Mouse (Mus musculus) adrenal gland, postnatal 4 days (tissue): ENCODE data around the gene Srarp. TPM values are rescaled to one million over a fixed set of nuclear protein-coding genes. Genes with fewer than 3 reads are reported as not detected.

ENCODE experiments used
- DNase-seq, 2 experiments: peaks; one replicate each; pipeline ENCODE4 v3.0.0; 2021 to 2022; ENCODE audit warnings: low spot score in 2 of 2, mixed read lengths in 2 of 2
- total RNA-seq, 2 experiments: library from RNA; stranded (reverse); gene quantifications; 2 replicates each; pipeline ENCODE4 v1.2.3; 2021

Gene Srarp
- total RNA-seq, 2 experiments from 2014 or later = not detected

DNA sequence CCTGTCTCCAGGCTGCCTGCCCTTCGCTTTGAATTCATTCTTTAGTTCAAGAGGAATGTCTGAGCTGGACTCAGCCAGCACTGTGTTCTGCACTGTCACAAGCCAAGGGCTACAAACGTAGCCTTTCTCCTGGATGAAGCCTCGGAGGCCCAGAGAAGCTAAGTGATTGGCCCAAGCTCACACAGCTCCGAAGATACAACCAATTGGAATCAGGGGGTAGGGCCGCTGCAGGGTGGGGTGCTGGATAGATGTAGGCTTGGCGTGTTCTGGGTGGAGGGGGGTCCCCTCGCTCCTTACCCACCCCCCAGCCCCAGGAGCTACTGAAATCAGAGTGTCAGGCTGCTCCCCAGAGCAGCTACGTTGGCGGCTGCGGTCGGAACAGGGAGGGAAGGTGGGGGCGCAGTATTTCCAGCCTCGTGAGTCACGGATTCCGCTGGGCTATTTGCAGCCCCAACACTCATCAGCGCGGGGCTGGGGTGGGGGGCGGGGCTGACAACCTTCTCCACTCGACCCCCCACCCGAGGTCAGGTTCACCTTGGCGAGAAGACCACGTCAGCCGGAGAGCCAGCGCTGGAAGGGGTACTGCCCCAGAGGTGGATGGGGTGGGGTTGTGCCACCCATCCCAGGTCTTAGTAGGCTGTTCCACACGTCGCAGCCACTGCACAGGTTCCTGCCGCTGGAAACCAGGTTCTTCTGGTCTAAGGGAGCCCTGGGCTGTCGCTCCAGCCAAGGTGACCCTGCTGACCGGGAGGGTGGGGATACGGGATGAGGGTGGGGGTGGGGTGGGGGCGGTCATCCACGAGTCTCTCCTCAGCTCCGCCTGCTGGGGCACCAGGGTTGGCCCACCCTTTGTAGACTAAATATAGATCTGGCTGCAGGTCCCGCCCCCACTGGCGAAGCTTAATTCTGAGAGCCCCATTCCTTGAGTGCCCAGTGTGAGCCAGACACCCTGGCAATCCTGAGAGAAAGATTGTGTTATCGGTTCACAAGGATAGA, 10.1 kb downstream of the Srarp start:
- no peak for DNase-seq

DNA sequence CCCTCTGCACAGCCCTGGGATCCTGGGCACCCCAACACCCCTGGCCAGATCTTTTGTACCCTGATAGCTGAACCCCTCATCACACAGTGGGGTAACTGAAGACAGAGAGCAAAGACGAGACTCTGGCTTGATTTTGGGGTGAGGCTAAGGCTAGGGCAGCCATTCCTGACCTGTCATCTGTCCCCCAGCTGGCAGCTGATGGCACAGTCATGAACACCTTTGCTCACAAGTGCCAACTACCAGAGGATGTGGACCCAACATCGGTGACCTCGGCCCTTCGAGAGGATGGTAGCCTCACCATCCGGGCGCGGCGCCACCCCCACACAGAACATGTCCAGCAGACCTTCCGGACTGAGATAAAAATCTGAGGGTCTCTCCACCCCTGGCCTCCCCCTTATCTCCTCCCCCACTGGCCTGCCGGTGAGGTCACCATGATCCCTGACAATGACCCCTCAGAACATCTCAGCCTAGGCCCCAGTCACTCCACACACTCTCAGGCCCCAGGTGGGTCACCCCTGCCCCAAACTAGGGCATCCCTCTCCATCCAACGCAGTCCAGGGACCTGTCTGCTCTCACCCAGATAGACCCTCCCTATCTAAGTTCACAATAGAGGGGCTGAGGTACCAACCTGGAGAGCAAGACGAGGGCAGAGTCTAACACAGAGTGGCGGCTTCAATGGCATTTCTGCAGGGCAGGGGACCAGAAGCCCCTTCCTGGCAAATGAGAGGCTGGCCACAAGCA, 12.0 kb downstream of the Srarp start:
- DNase-seq = no peak

DNA sequence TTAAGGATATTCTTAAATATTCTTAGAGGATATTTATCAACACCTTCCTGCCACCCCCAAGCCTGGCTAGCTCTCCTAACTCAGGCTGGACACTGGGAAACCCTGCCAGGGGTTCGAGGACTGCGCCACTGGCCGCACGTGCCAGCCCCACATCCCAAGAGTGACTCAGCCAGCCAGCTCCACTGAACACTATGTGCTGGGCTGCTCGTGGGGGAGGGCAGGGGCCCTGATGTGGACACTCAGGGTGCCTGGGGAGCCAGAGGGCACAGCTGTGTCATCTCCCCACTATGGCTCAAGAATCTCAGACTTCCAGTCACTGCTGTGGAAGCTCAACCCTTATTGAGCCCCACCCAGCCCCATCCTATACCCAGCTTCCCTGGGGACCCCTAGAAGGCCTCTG, 12.6 kb downstream of the Srarp start:
- no peak for DNase-seq

DNA sequence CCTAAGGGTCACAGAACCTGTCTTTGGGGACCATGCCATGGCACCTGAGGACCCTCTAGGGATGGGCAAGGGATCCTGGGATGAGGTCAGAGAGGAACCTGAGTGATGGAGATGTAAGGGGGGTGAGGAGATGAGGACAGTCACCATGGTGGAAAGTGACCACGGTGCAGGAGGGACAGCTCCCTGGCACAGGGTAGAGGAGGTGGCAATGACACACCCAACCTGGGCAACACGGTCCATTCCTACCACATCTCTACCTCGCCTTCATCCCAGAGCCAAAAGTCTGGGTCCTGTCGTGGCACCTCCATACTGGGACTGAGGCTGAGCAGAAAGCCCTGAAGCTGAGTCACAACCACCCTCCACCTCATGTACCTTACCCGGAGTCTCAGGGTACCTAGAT, 13.1 kb downstream of the Srarp start:
- no peak for DNase-seq

DNA sequence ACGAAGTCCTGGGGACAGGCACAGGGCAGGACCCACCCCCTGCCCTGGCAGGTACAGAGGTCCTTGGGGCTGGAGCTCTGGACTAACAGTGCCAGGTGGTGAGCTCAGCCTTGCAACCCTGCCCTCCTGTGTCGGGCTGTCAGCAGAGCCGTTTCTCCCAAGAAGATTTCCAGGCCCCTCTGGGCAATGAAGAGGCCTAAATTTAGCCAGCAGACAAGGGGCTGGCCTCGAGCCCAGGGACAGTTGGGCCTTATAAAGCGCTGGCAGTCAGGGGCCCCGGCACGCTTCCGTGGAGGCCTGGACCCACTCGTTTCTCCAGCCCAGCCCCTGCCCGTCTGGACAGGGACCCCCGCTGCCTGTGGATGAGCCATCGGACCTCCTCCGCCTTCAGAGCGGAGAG, 14.5 kb downstream of the Srarp start:
- DNase-seq = no peak

DNA sequence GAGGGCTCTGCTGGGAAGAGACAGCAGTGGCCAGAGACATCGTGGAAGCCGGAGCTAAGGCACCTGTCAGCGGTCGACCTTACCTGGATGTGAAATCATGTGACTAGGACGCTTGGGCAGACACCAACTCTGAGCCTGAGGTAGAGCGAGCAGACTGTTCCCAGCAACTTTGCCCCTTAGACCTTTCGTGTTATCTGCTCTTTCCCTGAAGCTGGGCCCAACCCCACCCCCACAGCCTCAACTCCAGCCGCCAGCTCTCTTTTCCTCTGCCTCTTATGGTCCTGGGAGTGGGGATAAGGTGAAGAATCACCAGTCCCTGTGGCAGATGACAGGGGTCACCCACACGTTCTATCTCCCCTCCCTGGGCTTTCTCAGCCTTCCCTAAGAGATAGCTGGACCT, 15.0 kb downstream of the Srarp start:
- DNase-seq = no peak

DNA sequence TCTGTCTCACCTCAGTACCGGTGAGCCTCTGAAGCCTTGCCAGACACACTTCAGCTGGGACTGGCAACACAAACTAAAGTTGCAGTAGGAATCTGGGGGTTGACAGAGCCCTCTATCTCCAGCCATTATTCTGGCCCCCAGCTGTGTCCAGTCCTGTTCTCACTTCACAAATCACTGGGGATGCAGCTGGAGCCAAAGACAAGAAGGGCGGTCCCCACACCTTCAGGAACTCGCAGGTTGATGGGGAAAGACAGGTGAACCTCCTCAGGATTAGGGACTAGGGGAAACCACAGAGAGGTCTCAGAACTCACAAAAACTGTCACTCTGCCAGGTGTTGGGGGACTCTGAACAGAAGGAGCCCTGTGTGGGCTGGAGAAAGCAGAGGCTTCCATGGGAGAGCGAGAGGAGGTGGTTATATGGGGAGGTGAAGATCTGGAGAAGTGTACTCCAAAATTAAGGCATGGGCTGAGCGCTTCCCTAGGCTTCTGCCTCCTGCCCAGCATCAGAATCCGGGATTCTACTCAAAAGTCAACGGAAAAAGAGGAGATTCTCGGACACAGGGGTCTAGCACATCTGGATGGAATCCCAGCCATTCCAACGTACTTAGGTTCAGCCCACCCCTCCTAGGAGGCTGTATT, 15.6 kb downstream of the Srarp start, which contains the start of gene Hspb7:
Gene Hspb7, plus strand, starts transcription at position 588 of the 638 bp plus-strand sequence.
- DNase-seq = no peak

DNA sequence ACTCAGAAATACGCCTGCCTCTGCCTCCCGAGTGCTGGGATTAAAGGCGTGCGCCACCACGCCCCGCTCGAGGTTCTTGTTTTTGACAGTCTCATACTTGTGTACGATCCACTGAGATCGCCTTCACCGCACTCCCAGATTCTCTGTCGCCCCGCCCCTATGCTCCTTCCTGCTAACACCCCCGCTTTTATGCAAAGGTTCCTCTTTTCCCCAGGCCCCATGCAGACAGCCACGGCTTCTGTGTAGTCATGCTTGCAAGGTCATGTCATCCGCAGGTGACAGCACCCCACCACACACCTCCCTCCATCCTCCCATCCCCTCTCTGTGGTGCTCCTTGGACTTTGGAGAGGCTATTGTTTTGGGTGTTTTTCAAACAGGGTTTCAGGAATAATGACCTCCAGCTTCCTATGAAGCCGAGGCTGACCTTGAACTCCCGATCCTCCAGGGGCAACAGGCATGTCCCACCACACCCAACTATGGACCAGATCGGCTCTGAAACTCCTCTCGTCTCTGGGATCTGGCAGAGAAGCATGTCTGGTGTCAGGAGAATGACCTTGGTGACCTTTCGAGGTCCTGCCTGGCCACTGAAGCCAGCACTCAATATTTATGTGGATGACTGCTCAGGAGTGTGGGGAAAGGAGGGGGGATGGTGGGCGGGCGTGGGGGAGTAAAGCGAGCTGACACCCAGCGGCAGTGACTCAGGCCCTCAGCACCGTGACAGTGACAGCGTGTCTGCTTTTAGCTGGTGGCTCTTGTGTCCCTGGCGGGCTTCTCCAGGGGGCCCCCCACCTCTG, 16.3 kb downstream of the Srarp start:
- DNase-seq = no peak

DNA sequence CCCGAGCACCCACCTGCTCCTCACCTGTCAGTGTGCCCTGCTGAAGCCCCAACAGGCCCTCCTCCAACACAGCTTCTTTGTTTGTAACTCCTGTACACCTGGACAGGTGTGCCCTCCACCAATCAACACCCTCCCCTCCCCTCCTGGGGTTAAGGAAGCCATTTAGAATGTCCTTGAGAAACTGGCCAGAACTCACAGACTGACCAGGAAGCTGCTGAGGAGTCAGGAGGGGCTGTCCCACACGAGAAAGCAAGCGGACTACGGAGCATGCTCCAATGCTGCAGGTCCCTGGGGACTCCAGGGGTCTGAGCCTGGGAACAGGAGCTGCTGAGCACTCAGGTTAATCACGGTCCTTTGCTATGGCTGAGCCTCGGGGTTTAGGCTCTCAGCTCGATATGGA, 20.0 kb downstream of the Srarp start, which contains the start of gene Clcnkb:
Gene Clcnkb, minus strand, starts transcription at position 91 of the 400 bp plus-strand sequence.
- no peak for DNase-seq

DNA sequence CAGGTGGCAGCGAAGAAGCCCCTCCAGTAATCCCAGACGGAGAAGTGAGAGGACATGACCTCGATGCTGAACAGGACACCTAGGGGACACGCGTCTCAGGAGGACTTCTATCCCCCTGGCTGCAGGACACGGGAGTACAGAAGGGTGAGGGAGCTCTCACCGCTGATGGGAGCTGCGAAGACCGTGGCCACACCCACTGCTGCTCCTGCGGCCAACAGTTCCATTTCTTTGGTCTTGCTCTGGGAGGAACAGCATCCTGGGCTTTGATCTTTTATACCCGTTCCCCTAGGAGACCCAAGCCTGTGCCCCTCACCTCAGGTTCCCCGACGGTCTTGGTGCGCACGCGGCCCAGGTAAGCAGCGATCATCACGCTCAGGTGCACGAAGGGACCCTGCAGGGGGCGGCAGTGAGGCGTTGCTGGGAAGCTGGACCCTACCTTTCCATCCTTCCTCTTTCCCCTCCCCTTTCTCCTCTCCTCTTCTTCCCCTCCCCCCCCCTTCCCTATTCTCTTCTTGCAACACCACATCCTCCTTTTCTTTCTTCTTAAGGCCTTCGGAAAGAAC, 24.4 kb downstream of the Srarp start:
- DNase-seq = no peak

DNA sequence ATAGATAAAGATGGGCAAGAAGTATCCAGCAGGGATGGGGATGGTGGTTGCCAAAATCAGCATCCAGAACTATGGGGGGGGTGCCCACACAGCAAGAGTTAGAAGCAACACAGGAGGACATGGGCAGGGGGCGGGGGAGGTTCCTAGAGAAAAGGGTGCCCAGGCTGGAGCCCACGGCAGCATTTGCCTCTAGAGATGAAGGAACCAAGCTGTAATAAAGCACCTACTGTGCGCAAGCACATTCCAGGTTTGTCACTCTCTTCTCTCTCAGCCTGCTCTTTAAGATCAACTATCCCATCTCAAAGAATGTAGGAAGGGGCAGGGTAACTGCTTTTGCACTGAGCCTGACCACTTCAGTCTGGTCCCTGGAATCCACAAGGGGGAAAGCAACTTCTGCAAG, 27.3 kb downstream of the Srarp start:
- DNase-seq = no peak

DNA sequence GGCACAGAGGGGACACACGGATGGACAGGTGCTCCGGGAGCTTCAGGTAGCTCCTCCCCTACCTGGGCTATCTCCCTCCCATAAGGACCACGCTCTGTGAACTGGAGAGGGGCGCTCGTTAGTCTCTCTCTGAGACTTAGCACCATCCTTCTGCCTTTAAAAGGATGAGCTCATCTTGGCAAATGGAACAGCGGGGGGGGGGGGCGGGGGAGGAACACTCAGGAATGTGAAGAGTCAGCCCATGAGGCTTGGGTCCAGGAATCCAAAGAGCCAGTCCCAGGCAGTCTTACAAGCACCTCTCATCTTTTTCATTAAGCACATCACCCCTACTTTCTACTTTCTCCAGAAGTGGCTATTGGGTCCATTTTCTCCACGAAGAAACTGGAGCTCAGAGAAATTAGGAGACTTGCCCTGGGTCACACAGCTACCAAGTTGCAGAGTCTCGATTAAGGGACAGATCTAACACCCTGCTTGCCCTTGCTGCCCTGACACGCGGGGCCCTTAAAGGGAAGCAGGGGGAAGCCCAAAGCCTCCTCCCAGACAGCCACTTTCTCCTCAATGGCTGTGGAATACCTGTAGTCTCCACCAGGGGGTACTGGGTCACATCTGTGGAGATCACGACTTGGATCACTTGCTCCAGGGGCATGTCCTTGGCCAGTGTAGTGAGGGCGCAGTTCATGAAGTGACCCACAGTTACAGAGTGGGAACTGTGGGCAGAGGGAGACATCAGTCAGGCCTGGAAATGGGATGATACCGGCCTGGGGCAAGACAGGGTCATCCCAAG, 29.2 kb downstream of the Srarp start:
- DNase-seq = peak in 1 of 2 experiments; percentile 31

DNA sequence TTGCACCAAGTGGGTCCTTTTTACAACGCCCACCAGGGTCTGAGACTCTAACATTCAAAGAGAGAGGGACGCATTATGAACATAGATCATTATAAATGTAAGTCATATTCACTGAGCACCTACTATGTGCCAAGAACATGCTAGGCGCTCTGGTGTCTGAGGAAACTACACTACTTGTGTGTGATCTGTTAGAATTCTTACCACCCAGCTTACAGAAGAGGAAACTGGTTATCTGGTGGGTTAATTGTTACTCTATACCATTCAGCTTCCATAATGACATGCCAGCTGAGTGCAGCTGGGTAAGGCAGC, 30.6 kb downstream of the Srarp start:
- DNase-seq = no peak

DNA sequence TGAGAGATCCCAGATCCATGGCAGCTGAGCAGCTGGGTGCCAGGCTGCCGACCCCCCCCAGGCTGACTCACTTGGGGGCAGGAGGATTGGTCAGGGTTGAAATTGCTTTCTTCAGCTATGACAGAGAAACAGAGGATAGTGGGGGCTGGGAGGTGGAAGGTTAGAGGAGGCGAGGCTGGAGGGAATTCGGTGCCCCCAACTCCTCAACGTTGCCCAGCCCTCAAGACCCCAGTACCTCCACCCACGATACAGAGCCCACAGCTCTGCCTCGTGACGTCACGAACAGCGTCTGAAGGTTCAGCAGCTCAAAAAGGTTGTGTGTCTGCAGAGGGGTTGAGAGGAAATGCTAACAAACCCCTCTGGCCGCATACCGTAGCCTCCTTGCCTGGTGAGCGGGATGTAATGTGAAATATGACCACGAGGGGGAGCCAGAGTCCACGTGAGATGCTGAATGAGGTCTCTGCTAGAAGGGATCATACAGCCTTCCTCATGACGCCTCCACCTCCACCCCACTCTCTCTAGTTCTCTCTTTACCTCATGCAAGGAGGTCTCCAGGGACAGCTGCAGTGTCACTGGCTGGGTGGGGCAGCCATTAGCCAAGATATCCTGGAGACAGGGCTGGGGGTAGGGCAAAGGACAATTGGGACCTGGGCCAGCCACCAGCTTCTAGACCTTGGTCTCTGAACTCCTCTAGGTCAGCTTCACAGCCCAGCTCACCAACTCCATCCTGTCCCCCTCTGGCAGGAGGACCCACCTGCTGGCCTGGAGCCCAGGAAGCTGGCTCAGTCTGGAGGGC, 31.2 kb downstream of the Srarp start:
- DNase-seq = peak; percentile 79

DNA sequence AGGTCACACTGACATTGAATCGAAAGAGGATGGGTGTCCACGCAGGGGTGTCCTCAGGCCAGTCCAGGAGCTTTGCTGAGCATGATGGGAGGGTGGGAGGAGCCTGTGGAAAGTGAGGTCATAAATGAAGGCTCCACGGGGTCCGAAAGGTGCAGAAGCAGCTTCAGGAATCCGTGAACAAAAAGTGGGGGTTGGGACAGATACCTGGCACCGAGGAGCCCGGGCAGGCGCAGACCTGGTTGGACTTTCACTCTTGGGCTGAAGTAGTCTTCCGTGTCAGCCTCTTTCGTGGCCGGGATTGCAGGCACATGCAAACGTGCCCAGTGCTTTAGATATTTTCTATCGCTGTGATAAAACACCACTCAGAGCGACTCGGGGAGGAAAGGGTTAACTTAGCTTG, 35.7 kb downstream of the Srarp start:
- DNase-seq = no peak

DNA sequence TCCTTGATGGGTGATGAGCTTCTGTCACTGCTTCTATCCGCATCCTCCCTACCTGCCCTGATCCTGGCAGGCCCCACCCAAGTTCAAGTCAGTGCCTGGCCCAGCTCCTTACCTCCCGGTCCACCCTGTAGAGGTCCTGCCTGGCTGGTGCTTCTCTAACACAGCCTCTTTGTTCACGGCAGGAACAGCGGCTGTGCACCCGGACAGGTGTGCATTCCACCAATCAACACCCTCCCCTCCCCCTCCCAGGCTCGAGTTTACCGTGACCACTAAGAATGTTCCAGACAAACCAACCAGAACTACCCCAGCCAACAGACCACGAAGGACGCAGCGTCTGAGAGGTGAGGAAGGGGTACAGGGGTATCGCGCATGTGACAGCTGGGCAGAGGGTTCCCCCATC, 37.4 kb downstream of the Srarp start, which contains the start of gene Clcnka:
Gene Clcnka, minus strand, starts transcription at position 180 of the 400 bp plus-strand sequence.
- no peak for DNase-seq

DNA sequence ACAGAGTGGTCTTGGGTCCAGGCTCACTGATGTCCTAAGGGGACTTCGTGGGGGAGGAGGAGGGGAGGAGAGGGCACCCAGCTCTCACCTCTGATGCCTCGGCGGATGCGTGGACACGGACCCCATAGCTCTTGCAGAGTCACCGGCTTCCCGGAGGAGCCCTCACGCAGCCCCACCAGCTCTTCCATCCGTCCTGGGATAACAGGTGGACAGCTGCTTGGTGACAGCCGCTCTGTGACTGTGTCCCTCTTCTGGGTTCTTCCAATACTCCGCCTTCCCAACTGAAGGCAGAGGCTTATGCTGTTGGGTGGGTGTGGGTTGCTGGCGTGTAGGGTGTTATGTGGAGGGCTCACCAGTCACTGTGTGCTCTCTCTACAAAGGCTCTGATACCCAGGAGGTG, 38.0 kb downstream of the Srarp start:
- DNase-seq = no peak

DNA sequence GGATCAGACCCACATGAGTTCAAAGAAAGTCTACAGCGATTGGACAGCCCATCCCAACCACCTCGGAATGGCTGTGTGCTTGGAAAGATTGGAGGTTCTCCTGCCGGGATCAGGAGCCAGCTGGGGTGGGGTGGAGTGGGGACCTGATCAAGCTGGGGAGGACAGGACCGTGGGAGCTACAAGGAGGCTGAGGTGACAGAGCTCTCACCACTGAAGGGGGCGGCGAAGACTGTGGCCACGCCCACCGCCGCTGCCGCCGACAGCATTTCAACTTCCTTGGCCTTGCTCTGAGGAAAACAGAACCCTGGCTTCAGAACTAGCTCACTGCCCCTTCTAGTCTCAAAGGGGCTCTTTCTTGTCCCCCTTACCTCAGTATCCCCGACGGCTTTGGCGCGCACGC, 41.2 kb downstream of the Srarp start:
- no peak for DNase-seq

DNA sequence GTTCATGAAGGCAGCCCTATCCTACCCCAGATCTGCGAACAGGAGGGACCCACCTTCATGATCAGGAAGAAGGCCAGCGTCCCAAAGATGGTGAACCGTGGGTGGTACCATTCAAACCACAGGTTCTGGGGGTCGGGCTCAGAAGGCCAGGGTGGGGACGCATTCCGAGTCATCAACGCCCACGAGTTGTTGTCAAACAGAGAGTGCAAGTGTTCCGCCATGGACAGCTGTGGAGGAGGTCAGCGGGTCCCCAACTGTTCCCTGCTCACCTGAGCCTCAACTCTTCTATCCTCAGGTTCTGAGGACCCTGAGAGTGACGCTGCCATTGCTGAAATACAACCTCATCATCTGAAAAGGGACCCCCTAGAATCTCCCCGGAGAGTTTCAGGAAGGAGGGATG, 44.6 kb downstream of the Srarp start:
- no peak for DNase-seq
